Mouse (Mus musculus) bone marrow, adult 2 months (tissue): ENCODE data around the gene Rras2.

Experiments
- CTCF ChIP-seq: fragments of 200-500 bp; IDR thresholded peaks from 2 replicates; pipeline ENCODE4 v1.5.1; 2011; ENCODE audit warnings: low read length, control low read depth; ENCODE audit not compliant: control insufficient read depth, insufficient read depth
- POLR2A ChIP-seq: fragments of 200-500 bp; IDR thresholded peaks from 2 replicates; pipeline ENCODE4 v1.6.1; 2011; ENCODE audit warnings: low read depth, mild to moderate bottlenecking, control low read depth, low read length, borderline replicate concordance; ENCODE audit not compliant: control insufficient read depth

GRCm38 (mm10) chr7:114105886-114106285 lies 11.7 kb downstream of the Rras2 start:
- TF ChIP-seq POLR2A = no peak
- TF ChIP-seq CTCF = no peak
